Mouse (Mus musculus): ENCODE measurements around the gene Gm21454. TPM values are rescaled to one million over a fixed set of nuclear protein-coding genes. Genes with fewer than 3 reads are reported as not detected.
"Not testable (repeated sequence)": the region's sequence is repeated elsewhere in the genome, so short reads cannot be mapped to it uniquely, and the experiment has no call there.

Gm21454 gene
- not detected for total RNA-seq (2021)
- long read RNA-seq, experiment 1, result 0 reads
- long read RNA-seq, experiment 2, result 0 reads

- not testable (repeated sequence) for DNase-seq
Measured at GRCm38 (mm10) chrY:13252091-13252490, at the start of gene Gm21454, which contains the start of gene Gm21440. Gene Gm21454, plus strand, starts transcription at chrY:13252442. Gene Gm21440, plus strand, starts transcription at chrY:13252391.

GRCm38 (mm10) chrY:13223828-13224227, 28.4 kb upstream of the Gm21454 start, which contains the start of gene Gm21828:
Gene Gm21828, minus strand, starts transcription at chrY:13223928.
- not testable (repeated sequence) for DNase-seq

- not testable (repeated sequence) for DNase-seq
Measured at GRCm38 (mm10) chrY:13348963-13349362, 96.7 kb downstream of the Gm21454 start, which contains the start of gene Gm21725. Gene Gm21725, minus strand, starts transcription at chrY:13349063.

Other genes starting within 250 kb of the Gm21454 start
- not detected for gene Gm20807, start 209.6 kb upstream of the Gm21454 start, total RNA-seq (2021)
- not detected for gene Gm21891, start 119.0 kb upstream of the Gm21454 start, total RNA-seq (2021)
- not detected for gene Gm21425, start 90.5 kb upstream of the Gm21454 start, total RNA-seq (2021)
- not detected for gene Gm21828, start 28.5 kb upstream of the Gm21454 start, total RNA-seq (2021)
- gene Gm21440, start 51 bp upstream of the Gm21454 start, total RNA-seq (2021), result not detected
- not detected for gene Gm21725, start 96.6 kb downstream of the Gm21454 start, total RNA-seq (2021)
- gene Gm21866, start 213.1 kb downstream of the Gm21454 start, total RNA-seq (2021), result not detected
- gene Gm20773, start 241.6 kb downstream of the Gm21454 start, total RNA-seq (2021), result not detected